Mouse (Mus musculus) kidney, embryonic 14.5 days (tissue): ENCODE data around the gene Card11. TPM values are rescaled to one million over a fixed set of nuclear protein-coding genes. Genes with fewer than 3 reads are reported as not detected.
A peak's percentile ranks its signal among the peaks of the same experiment; 100 is the strongest.

ENCODE experiments used
- ATAC-seq: fragments of 200-750 bp; cut with Nextera tagmentation; 2 replicates; pipeline ENCODE4 v1.8.0; 2017; ENCODE audit warnings: moderate number of reproducible peaks, mild to moderate bottlenecking, moderate TSS enrichment, moderate library complexity; ENCODE audit not compliant: low FRiP score, low TSS enrichment
- H3K27ac ChIP-seq: fragments of 300-500 bp; sonication (generic); 2 replicates; pipeline ENCODE4 v1.5.1; 2014; ENCODE audit warnings: low read depth, mild to moderate bottlenecking, low read length, moderate library complexity, mixed read lengths
- H3K27me3 ChIP-seq: fragments of 300-500 bp; sonication (generic); 2 replicates; pipeline ENCODE4 v1.6.1; 2014; ENCODE audit warnings: mild to moderate bottlenecking, low read length; ENCODE audit not compliant: control insufficient read depth, insufficient read depth
- H3K36me3 ChIP-seq: fragments of 300-500 bp; sonication (generic); 2 replicates; pipeline ENCODE4 v1.6.1; 2014; ENCODE audit warnings: low read length, mixed read lengths; ENCODE audit not compliant: control insufficient read depth, insufficient read depth
- H3K4me1 ChIP-seq: fragments of 300-500 bp; sonication (generic); 2 replicates; pipeline ENCODE4 v1.6.1; 2014; ENCODE audit warnings: low read length, mixed read lengths; ENCODE audit not compliant: control insufficient read depth, insufficient read depth
- H3K4me2 ChIP-seq: fragments of 300-500 bp; sonication (generic); replicated peaks from 2 replicates; pipeline ENCODE4 v1.6.1; 2014; ENCODE audit warnings: low read depth, mild to moderate bottlenecking, low read length
- H3K4me3 ChIP-seq: fragments of 300-500 bp; sonication (generic); 2 replicates; pipeline ENCODE4 v1.5.1; 2014; ENCODE audit warnings: mild to moderate bottlenecking, low read length
- H3K9ac ChIP-seq: fragments of 300-500 bp; sonication (generic); 2 replicates; pipeline ENCODE4 v1.6.1; 2014; ENCODE audit warnings: low read depth, mild to moderate bottlenecking, low read length, moderate library complexity
- H3K9me3 ChIP-seq: fragments of 300-500 bp; sonication (generic); 2 replicates; pipeline ENCODE4 v1.6.1; 2016; ENCODE audit warnings: low read length; ENCODE audit not compliant: control insufficient read depth
- WGBS: fragments of 180-500 bp; shearing (Covaris S2); extraction: QIAGEN DNeasy Blood & Tissue Kit; methylation state at CpG from one replicate; pipeline ENCODE4 v1.1.7; 2014; 5-methylcytosine and 5-hydroxymethylcytosine counted together
- polyA plus RNA-seq: library from polyadenylated mRNA; unstranded; fragments of >200 nt; fragmentation: Nextera tagmentation; extraction: Ambion mirVana; gene quantifications from 2 replicates; pipeline ENCODE4 v1.2.1, GENCODE M21; 2014

Card11 gene
- polyA plus RNA-seq, 1 experiment from 2014 or later = 0.19 TPM

DNA sequence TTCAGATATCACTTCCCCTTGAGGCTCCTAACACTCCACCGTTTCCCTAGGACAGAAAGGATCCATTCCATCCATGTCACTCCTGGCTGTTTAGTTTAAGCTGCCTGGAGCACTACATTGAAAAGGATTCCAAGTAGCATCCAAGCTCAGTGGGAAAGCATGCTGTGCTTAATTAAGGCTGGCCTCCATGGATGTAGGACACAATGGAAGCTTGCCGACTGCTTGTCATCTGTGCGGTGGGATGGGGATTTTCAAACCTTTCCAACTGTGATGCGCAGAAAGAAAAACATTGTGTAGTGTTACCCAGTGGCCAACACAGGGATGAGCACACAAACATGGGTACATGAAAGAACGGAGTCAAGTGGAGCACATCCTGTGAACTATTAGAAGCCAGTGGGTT, 89.5 kb downstream of the Card11 start:
- WGBS = 96% methylated on average over 5 of the region's 5 CpGs
- H3K4me1 ChIP-seq = no peaks in the 10 kb centered on the region
- no peak overlapping the region for H3K4me2 ChIP-seq
- H3K9ac ChIP-seq = no peak overlapping the region
- H3K27me3 ChIP-seq = no peaks in the 10 kb centered on the region
- no peak for ATAC-seq
- H3K27ac ChIP-seq = no peak overlapping the region
- no peaks in the 10 kb centered on the region for H3K36me3 ChIP-seq
- H3K9me3 ChIP-seq = peaks cover 5% of the 10 kb centered on the region; the same call in 1 of the 2 replicates
- H3K4me3 ChIP-seq = no peak overlapping the region

DNA sequence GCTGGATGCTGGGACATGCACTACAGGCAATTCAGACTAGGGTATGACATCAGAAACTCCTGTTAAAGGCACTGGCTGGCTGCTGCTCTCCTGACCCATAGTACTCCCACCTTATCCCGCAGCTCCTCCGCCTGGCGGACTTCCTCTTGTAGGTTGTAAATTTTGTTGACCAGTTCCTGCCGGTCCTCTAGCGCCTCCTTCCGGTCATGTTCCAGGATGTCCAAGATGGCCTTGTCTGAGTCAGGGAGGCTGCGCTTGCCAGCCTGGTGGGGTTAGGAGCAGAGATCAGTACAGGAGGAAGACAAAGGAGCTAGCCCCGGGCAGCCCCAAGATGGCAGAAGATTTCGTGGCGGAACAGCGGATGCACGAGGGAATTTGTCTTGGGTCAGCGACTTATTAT, 99.5 kb downstream of the Card11 start:
- WGBS = 78% methylated on average over 13 of the region's 13 CpGs
- H3K36me3 ChIP-seq = no peaks in the 10 kb centered on the region
- no peak for ATAC-seq
- no peak overlapping the region for H3K4me3 ChIP-seq
- H3K4me1 ChIP-seq = no peaks in the 10 kb centered on the region
- H3K9ac ChIP-seq = no peak overlapping the region
- H3K9me3 ChIP-seq = no peaks in the 10 kb centered on the region
- H3K27me3 ChIP-seq = no peaks in the 10 kb centered on the region
- H3K27ac ChIP-seq = no peak overlapping the region
- no peak overlapping the region for H3K4me2 ChIP-seq

DNA sequence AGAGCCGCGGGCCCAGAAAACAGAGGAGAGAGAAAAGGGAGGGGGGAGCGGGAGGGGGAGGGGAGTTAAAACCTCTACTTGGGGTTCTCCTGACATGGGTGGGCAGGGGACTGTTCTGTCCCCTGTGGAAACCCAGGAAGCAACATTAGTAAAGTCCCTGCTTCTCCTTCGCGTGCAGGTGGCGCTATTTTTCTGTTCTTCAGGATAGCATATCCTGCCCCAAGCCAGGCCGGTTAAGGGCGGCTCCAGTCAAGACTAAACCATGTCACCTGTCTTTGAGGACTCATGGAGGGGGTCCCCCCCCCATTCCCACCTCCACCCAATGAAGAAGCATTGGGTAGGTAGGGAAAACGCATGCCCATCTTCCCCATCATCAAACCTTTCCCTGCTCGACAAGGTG, 109.3 kb downstream of the Card11 start:
- ATAC-seq = no peak
- H3K36me3 ChIP-seq = no peaks in the 10 kb centered on the region
- H3K9ac ChIP-seq = no peak overlapping the region
- peaks cover 4% of the 10 kb centered on the region; the same call in 1 of the 2 replicates for H3K27me3 ChIP-seq
- H3K27ac ChIP-seq = no peak overlapping the region
- 39% methylated on average over 10 of the region's 10 CpGs for WGBS
- H3K4me1 ChIP-seq = no peaks in the 10 kb centered on the region
- no peak overlapping the region for H3K4me3 ChIP-seq
- 0 out of 2 replicates have a peak, but pooled peaks cover 3% of the 10 kb centered on the region for H3K9me3 ChIP-seq
- no peak overlapping the region for H3K4me2 ChIP-seq

DNA sequence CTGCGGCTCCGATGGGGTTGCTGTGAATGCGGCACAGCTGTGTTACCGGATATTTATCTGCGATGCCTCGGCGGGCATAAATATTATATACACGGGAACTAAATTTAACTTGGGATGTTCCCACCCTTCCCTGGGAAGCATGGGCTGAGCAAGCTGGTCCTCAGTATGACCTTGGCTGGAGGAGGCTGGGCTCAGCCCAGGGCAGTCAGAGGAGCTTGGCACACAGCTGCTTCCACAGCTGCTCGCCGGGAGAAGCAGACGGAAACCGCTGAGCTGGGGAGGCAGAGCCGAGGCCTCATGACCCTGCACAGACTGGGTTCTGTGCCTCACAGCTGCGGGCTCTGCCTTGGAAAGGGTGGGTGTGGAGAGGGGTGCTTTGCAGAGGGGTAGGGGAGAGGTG, 110.3 kb downstream of the Card11 start:
- no peak overlapping the region for H3K4me3 ChIP-seq
- peaks cover 4% of the 10 kb centered on the region; the same call in 1 of the 2 replicates for H3K27me3 ChIP-seq
- no peaks in the 10 kb centered on the region for H3K4me1 ChIP-seq
- H3K36me3 ChIP-seq = no peaks in the 10 kb centered on the region
- ATAC-seq = peak; percentile 62; the same call in 1 of the 2 replicates
- H3K27ac ChIP-seq = no peak overlapping the region
- H3K9ac ChIP-seq = no peak overlapping the region
- no peak overlapping the region for H3K4me2 ChIP-seq
- WGBS = 42% methylated on average over 14 of the region's 14 CpGs
- 0 out of 2 replicates have a peak, but pooled peaks cover 3% of the 10 kb centered on the region for H3K9me3 ChIP-seq

DNA sequence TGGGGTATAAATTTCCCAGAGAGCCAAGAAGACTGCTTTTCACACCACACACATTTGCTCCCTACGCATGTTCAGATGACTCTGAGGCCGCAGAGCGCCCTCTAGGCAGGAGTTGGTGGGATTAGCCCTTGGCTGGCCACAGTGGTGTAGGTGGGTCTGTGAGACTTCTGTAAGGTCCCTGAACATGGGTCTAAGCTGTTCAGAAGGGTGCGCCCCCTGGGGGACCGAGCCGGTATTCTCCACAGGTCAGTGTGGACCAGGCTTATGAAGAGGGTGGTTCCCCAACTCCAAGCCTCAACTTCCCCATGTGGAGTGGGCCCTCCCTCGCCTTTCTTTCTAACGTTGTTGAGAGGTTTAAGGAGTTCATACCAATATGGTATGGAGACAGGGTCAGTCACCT, 110.8 kb downstream of the Card11 start:
- 0 out of 2 replicates have a peak, but pooled peaks cover 3% of the 10 kb centered on the region for H3K9me3 ChIP-seq
- peak; percentile 25; the same call in 1 of the 2 replicates for ATAC-seq
- no peaks in the 10 kb centered on the region for H3K4me1 ChIP-seq
- peaks cover 4% of the 10 kb centered on the region; the same call in 1 of the 2 replicates for H3K27me3 ChIP-seq
- no peaks in the 10 kb centered on the region for H3K36me3 ChIP-seq
- WGBS = 60% methylated on average over 8 of the region's 8 CpGs
- H3K27ac ChIP-seq = no peak overlapping the region
- no peak overlapping the region for H3K9ac ChIP-seq
- no peak overlapping the region for H3K4me2 ChIP-seq
- H3K4me3 ChIP-seq = no peak overlapping the region

DNA sequence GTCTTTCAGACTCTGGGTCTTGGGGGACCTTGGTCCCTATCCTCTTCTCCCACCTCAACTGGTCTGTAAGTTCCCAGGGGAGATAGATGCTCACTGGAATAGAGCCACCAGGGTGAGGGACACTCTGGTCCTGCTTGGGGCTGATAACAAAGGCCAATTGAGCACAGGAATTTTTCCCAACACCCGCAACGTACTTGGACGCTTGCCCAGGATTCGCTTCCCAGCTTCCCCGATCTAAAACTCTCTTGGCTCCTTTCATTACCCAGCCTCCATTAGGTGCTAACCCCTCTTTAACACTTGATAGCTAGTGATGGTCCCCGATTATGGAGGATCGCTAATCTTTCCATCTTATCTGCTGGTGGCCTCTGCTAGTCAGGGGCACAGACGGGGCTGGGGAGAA, 112.5 kb downstream of the Card11 start:
- Histone ChIP-seq H3K4me2 (no peak overlapping the region), H3K9me3 (0 out of 2 replicates have a peak, but pooled peaks cover 3% of the 10 kb centered on the region), H3K4me3 (no peak overlapping the region), H3K27ac (no peak overlapping the region), H3K4me1 (no peaks in the 10 kb centered on the region), H3K9ac (no peak overlapping the region), H3K27me3 (peaks cover 4% of the 10 kb centered on the region; the same call in 1 of the 2 replicates), H3K36me3 (no peaks in the 10 kb centered on the region)
- ATAC-seq = no peak
- WGBS = 77% methylated on average over 8 of the region's 8 CpGs

DNA sequence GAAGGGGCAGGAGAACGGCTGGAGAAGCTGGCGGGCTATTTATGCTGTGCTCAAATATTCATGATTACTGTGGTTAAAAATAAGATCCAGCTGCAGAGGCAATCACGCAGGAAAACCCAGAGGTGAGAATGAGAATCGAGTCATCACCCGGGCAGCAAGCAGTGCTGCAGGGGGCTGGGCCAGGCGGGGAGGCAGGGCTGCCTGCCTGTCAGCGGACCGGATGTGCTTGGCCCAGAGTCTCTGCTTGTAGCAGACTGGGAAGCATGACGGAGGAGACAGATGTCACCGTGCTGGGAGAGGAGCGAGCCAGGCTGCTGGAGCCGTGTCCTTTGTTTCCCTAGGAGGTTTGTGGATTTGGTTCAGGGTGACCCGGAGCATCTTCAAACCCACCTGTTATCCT, 115.4 kb downstream of the Card11 start:
- Histone ChIP-seq H3K27ac (no peak overlapping the region), H3K36me3 (no peaks in the 10 kb centered on the region), H3K4me1 (no peaks in the 10 kb centered on the region), H3K9me3 (0 out of 2 replicates have a peak, but pooled peaks cover 3% of the 10 kb centered on the region), H3K4me3 (no peak overlapping the region), H3K9ac (no peak overlapping the region), H3K4me2 (no peak overlapping the region), H3K27me3 (no peaks in the 10 kb centered on the region)
- WGBS = 47% methylated on average over 13 of the region's 13 CpGs
- no peak for ATAC-seq

DNA sequence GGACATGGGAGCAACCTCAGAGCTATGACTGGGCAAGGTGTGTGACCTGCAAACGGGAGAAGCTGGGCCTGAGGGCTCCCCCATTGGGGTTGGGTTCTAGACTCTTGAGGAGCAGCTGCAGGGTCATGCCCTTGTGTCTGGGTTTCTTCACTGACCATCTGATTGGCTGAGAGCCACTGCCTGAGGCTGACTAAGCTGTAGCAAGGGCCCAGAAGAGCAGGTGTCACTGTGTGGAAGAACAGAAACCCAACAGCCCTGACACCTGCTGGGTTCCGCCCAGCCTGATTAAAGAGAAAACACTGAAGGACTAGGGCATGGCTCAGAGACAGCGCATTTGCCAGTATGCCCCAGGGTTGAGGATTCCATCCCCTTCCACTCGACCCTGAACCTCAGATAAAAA, 118.0 kb downstream of the Card11 start:
- Histone ChIP-seq H3K27ac (no peak overlapping the region), H3K9me3 (0 out of 2 replicates have a peak, but pooled peaks cover 1% of the 10 kb centered on the region), H3K27me3 (no peaks in the 10 kb centered on the region), H3K4me3 (no peak overlapping the region), H3K36me3 (no peaks in the 10 kb centered on the region), H3K9ac (no peak overlapping the region), H3K4me1 (no peaks in the 10 kb centered on the region), H3K4me2 (no peak overlapping the region)
- 78% methylated on average over 4 of the region's 4 CpGs for WGBS
- no peak for ATAC-seq

DNA sequence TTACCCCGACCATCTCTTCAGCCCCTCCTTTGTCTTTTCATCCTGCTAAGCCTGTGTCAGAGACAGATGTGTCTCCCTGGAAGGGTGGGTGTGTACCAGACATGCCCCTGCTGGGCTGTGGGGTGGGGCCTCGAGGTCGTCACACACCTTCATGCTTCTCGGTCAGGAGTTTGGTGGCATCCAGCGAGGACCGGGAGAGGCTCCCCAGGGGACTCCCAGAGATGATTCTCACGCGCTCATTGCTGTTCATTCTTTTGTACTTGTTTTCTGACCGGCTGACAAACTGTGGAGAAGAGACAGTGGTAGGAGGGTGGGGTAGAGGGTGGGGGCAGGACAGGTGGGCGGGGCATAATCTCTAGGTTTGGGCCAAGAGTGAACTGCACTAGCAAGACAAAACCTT, 120.2 kb downstream of the Card11 start:
- WGBS = 52% methylated on average over 10 of the region's 10 CpGs
- H3K4me2 ChIP-seq = no peak overlapping the region
- no peaks in the 10 kb centered on the region for H3K4me1 ChIP-seq
- H3K27me3 ChIP-seq = no peaks in the 10 kb centered on the region
- peak; percentile 56; the same call in 1 of the 2 replicates for ATAC-seq
- H3K36me3 ChIP-seq = no peaks in the 10 kb centered on the region
- no peak overlapping the region for H3K4me3 ChIP-seq
- no peaks in the 10 kb centered on the region for H3K9me3 ChIP-seq
- H3K9ac ChIP-seq = no peak overlapping the region
- H3K27ac ChIP-seq = no peak overlapping the region
